Mouse (Mus musculus): ENCODE results near the gene Cetn3.

GRCm38 (mm10) chr13:81836386-81837177, 53.7 kb downstream of the Cetn3 start:
- TF ChIP-seq CTCF (IDR thresholded peaks at IDR 0.05; ENCODE audit: low read depth) (no peak), EP300 (IDR thresholded peaks at IDR 0.05; ENCODE audit: low read depth) (no peak)
